Mouse (Mus musculus) c-Kit-positive CD71-negative TER-119-negative erythroid progenitor cells, embryonic 14.5 days (primary cell): Measurements from ENCODE around the gene Cfap44.

Experiments used
- DNase-seq: peaks from one replicate; pipeline ENCODE4 v3.0.0-alpha.2; 2013; ENCODE audit warnings: low read depth

Cfap44 gene

DNA sequence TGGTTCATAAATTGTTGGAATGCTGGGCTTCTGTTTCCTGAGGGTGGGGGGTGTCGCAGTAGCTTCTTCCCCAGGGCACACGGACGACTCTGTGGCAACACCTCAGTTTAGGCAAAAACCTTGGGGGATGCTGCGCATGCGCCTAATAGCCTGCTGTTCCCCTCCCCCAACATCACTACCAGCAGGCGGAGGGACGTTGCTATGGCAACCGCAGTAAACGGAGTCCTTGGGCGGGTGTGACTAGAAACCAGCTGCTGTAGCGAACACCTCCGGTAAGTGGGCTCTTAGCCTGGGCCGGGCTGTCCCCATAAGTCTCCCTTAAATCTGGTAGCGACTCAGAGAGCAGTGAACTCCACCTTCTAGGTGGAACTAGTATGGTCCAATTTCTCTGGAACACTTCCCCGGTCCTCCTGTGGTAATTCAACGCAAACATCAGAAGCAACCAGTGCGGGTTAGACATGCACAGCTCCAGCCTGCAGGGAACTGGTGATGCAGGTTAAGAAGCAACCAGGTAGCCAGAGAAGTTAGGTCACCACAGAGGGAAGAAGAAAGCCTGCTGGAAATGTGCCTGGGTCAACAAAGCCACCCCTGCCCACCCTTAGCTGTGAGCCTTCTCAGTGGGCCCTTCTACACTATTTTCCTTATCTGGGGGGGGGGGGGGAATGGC is at the start of gene Cfap44:
TSS of gene Cfap44 (plus strand) at position 220 of the 667 bp plus-strand sequence.
- peak; percentile 63 for DNase-seq

DNA sequence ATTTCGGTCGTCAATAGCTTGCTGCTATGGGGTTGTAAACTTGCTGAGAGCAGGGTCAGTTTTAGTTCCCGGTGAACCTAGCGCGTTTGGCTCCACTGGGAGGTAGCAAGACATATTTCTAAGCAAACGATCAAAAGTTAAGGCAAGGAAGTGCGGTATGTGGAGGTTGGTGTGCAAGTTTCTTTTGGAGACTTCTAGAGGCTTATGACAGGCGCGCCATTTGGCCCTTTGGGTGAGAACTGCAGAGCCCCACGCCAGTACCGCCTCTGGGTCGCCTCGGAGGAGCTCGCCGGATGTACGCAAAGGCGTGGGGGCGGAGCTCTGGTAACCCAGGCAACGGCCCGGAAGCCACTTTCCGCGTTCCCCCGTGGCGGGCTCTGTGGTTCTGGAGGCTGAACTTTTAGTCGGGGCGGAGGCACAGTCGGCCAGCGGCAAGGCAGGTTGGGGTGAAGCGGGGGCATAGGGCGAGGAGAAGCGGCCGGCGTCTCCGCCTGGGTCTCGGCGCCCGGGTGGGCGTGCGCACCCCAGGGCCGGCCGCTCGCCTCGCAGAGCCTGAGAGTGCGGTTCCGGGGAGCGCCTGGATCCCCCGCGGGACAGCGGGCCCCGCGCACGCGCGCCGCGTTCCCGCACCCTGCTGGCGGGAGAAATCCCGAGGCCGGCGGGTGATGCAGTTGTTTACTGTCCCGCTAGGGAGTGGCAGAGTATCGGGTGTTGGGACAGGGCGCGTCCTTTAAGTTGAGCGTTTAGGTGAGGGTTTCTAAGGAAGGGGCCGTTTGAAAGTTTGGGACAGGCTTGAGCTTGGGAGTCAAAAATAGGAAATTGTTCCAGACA is 47.3 kb upstream of the Cfap44 start, which contains the start of gene Spice1:
TSS of gene Spice1 (plus strand) at position 51 of the 831 bp plus-strand sequence.
- peak; percentile 83 for DNase-seq

DNA sequence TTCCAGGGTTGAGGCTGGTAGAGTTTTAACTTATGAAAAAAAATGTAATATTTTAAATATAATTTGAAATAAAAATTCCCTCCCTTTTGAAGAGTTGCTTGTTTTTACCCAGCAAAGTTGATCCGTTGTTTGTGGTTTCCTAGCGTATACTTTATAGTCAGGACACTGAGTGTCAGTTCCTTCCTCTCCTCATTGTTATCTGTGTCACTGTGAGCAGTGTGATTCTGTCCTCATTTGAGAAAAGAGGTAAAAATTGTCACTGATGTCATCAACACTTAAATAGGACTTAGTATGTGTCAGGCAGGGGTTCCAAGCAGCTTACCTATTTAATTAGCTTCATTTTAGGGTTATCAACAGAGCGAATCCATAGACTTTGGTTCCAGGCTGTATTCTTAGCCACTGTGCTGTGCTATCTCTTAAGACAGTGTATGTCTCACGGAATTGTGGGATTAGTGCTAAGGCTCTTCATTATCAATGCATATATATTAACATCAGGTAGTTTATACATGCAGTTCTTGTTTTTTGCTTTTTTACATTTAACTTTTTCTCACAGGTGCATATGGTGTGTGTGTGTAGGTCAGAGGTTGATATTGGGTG is 44.7 kb upstream of the Cfap44 start:
- no peak for DNase-seq

DNA sequence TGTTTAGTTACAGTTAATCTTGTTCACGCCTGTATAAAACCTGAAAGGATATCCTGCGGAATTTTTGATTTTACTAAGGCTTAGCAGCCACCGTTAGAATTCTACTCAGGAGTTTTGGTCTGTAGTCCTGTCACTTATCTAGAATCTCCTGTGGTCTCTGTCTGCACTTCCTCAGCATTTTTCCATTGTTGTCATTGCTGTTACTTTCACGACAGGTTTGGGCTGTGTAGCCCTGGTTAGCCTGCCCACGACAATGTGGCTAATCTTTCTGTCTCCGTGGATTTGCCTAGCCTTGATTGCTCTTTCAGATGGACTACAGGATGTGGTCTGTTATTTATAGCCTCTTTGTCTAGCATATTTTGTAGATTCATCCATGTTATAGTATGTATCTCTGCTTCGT is 38.3 kb upstream of the Cfap44 start:
- no peak for DNase-seq

DNA sequence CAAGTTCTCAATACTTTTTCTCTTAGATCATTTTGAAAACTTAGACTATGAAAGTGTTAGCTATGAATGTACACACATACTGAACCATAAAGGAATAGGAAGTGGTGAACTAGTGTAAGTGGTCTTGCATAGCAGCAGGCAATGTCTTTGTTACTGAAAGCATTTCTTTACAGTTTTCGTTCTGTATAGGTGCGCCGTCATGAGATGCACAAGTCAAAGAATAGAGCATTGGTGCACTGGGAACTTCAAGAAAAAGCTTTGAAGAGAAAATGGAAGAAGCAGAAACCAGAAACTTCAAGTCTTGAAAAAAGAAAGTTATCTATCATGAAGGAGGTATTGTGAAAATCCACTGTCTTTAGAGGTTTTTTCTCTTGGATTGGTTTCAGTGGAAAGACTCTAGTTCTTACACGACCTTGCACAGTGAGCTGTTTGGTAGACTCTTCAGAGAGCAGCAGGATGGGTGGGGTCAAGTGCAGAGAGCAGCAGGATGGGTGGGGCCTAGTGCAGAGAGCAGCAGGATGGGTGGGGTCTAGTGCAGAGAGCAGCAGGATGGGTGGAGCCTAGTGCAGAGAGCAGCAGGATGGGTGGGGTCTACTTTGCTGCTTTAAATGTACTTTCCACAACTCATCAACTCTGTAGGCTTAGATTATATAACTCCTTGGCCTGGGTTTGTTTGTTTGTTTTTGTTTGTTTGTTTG is 36.9 kb upstream of the Cfap44 start:
- no peak for DNase-seq

DNA sequence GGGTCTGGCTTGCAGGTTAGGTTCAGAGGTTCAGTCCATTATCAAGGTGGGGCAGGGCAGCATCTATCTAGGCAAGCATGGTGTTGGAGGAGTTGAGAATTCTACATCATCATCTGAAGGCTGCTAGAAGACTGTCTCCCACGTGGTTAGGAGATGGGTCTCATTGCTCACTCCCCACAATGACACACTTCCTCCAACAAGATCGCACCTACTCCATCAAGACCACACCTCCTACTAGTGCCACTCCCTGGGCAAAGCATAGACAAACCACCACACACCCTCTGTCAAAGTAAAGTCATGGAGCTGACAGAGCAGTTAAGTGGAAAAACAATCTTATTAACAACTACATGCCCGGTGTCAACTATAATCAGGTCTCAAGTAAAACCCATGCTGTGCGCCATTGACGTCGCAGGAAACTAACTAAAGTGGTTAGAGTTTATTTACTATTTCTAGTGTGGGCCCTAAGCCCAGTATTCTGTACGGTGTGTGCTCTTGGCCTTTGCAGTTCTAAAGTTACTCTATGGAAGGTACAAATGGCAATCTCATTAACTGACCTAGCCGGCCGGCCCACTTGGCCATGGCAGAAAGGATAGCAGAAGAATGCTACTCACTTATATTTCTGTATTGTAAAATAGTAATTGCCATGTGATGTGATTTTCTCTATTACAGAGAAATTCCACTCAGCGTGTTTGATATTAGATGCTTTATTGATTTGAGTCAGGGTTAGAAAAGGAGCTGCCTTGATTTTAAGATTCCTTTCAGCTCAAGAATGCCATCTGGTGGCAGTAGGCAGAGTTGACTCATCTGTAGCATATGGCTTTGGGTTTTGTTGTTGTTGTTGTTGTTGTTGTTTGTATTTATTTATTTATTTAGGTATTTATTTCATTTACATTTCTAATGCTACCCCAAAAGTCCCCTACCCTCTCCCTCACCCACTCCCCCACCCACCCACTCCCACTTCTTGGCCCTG is 32.4 kb upstream of the Cfap44 start:
- no peak for DNase-seq

DNA sequence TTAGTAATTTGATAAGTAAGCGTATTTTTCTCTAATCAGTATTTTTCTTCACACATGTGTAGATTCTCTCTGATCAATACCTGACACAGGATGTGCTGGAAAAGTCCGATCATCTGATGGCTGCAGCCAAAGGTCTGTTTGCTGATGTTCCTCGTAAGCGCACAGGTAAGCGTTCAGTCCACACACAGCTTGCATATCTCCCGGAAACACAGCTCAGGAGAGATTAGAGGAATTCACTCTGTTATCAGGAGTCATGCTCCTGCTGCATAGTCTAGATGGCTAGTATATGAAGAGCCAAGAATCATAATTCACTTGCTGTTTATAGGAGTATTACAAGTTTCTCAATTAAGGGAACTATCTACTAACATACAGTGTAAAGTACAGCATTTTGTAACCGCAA is 29.1 kb upstream of the Cfap44 start:
- no peak for DNase-seq

DNA sequence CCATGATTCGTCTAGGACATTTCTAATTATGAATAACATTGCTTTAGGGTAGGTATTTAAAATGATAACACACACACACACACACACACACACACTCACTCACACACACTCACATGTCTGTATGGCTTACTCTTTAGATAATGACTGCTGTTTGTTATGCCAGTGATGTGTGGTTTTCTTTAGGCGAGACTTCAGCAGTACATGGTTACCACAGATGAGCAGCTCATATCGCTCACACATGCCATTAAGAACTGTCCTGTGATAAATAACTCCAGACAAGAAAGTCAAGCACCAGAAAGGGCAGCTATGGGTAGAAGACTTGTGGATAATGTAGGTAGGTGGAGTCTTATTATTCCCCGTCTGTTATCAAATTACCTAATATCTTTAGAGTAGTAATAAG is 19.1 kb upstream of the Cfap44 start:
- DNase-seq = no peak

DNA sequence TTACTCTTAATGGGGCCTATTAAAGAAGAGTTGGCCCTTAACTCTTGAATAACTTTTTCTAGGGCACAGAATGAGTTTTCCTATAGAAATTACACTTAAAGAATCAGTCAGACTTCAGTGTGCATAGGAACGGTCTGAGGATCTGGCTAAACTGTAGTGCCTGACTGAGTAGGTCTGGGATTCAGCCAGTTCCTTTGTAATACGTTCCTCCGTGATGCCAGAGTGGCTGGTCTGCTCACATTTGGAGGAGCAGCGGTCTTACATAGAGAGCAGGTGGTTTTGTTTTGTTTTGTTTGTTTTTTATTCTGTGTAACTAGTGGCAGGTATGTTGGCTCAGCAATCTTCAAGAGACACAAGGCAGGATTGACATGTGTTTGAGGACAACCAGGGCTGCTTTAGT is 14.6 kb upstream of the Cfap44 start:
- DNase-seq = no peak

DNA sequence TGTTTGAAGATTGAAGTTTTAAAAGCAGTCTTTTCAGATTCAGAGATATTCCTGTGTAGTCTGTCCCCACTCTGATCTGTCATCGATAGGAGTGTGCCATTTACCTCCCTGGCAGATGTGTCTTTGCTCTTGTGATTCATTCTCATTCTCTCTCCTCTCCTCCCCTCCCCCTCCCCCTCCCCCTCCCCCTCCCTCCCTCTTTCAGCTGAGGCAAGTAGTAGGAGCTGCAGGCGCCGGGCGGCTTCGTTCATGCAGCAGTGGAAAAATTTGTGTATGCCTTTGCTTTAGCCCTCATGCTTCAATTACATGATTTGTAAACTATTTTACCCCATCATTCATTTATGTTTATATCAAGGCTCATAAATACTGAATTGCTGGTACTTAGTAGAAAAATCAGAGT is 13.0 kb upstream of the Cfap44 start:
- DNase-seq = no peak

DNA sequence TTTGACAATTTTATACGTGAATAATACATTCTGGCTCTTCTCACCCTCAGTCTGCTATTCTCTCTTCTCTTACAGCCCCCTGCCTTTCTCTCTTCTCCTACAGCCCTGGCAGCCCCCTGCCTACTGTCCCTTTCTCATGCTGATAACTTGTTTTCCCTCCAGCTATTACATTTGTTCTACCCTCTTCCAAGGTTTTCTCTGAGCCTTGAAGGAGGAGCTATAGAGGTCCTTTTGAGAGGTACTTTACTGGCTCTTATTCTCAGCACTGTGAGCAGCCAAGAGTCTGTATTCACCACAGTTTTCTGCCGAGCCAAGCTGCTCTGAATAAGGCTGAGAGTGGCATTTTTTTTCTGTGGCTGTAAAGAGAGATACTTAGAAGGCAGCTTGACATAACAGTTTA is 11.0 kb upstream of the Cfap44 start:
- DNase-seq = no peak

DNA sequence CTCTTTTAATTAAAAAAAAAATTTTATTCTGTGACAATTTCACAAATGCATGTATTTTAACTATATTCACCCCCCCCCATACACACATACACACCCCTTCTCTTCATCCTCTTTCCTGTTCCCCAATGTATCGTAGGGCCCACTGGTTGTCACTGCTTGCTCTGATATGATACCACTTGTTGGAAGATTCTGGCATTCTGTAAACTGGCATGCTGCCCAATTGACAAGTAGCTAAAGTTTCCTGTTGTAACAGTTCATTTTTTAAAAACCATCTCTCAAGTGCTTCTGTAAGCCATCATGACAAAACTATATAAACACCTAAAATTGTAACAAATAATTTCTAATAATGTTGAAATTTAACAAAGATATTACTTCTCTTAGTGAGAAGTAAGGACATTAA is 10.3 kb upstream of the Cfap44 start:
- no peak for DNase-seq

DNA sequence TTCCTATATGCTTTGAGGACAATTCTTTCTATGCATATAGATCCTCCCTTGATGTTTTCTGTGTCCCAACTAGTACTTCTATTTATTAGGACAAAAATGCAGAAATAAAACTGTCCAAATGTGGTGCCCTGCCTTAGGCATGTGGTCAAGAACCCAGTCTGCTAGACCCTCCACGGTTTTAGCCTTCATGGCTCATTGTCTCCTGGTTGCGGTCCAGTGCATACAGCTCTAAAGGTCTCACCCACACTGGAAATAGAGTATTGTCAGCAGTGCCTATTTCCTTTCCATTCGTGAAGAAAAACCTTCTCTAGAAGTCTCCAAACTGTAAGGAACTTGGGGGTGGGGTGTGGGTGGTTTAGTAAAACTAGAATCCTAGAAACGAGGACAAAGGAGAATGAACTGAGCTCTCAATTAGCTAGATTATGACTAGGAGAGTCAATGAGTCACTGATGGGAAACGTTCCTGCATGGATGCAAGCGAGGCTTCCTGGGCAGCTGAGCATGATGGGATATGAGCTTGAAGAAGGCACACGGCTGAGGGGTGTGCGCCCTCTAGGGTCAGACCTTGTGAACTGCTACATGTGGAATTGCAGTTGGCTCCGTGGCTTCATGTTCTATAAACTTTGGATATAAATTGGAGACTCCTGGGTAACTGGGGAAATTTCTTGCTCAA is 2.6 kb upstream of the Cfap44 start:
- DNase-seq = peak; percentile 36

DNA sequence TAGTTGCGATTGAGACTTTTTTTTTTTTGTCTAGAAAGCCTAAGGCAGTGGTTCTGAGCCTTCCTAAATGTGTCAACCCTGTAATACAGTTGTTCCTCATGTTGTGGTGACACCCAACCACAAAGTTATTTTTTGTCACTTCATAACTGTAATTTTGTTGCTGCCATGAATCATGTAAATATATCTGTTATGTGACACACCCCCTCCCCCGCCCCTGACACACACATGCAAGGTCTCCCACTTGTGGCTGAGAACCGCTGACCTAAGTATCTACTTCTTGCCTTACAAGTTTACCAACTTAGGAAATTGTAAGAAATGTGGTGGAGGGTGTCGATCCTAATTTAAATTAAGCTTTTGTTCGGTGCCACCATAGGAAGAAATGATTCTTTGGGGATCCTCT is 10.3 kb downstream of the Cfap44 start:
- DNase-seq = no peak

DNA sequence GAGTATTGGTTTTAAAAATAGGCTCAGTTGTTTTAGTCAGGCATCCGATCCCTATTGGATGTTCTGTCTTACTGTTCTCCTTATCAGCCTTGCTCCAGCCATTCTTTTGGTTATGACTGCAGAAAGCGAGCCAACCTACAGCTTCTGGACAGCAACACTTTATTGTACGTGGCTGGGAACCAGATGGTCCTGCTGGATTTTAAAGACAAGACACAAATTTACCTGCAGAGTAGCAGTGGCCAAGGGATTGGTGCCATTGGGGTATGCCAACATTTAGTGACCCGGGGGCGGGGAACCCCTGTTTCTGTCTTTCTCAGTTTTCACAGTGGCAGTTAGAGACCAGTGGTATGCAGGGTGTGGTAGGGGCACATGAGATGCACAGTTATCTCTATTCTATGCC is 12.6 kb downstream of the Cfap44 start:
- no peak for DNase-seq

DNA sequence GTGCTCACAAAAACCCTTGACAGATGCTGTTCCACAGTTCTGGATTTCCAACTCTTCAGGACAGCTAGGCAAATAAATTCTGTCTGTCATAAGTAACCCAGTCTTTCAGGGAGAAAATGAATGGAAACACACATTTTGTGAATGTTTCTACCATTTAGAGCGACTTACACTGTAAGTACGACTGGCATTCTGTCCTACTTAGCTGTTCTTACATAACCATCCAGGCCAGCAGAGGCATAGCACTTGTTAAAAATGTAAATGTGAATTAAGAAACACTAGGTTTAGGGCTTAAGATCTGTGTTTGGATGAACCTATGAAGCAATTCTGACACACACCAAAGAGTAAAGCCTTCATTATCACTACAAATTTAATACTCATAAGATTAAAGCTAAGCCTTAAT is 13.7 kb downstream of the Cfap44 start:
- no peak for DNase-seq

DNA sequence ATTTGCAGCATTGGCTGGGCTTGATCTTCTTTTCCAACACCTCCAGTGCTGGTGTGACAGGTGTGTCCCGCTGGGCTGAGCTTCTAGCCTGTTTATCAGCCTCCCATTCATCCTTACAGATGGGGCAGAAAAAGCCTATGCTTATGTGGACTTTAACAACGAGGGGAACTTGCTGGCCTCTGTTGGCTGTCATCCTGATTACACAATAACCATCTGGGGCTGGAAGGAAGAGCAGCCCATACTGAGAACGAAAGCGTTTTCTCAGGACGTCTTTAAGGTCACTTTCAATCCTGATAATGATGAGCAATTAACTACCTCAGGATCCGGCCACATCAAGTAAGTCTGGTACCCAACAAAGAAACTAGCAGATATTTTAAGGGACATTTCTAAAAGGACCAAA is 15.6 kb downstream of the Cfap44 start:
- no peak for DNase-seq

DNA sequence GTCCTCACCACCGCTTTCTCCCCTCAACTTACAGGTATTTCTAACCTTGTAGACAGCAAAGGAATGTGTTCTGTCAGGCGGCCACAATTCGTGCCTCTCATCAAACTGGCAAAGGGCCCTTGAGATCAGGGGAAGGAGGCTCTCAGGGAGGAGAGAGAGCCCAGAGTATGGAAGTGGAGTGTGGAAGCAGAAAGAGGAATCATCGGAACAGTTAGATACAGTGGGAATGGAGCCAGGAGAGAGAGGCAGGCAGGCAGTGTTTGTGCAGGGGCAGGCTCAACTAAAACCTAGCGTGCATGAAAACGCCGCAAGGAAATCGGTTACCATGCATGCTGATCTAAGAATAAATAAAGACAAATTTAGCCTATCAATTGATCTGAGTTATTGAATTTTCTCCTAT is 23.0 kb downstream of the Cfap44 start:
- no peak for DNase-seq

DNA sequence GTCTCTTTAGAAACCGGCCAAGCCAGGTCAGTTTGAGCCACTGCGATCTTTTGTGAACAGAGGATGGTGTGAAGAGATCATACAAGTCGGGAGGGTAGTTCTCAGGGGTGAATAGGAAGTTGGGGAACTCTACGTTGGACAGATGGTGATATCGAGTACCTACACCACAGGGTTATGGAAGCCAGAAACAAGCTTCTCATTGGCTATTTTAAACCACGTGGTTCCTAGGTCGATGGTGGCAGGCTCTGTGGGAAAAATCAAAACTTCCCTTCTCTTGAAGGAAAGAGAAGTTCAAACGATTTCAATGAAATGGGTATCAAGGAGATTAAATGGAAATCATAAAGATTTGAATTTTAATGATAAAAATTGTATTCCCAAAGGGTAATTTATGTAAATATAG is 27.1 kb downstream of the Cfap44 start:
- DNase-seq = no peak

DNA sequence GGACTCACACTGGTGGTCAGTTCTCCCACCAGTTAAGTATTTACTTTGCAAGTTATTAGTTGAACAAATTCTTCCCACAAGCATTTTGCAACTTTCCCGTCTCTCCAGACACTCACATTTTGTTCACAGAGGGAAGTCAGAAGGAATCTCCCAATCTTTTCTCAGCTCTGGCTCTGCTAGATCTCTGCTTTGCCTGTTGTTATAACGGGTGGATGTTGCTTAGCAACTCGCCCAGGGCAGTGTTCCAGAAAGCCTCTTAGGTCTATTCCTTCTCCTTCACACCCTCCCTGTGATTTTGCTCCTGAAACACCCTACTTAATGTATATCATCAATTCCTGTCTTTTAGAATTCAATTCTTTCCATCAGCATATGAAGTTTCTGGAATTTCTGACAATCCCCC is 28.9 kb downstream of the Cfap44 start:
- DNase-seq = no peak

DNA sequence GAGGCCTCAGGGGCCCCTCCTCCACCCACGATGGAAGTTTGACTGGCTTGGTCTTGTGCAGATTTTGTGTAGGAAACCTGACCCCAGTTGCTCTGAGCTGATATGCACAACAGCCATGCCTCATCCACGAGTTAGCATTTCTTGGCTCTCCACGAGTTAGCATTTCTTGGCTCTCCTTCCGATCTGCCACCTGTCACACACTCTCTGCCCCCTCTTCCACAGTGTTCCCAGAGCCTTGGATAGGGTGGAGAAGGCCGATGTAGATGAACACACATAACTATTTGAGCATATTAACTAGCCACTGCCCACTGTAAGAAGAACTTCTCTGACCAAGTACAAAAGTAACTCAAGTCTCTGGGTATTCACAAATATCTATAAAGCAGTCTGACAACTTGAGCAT is 33.9 kb downstream of the Cfap44 start:
- no peak for DNase-seq
